Mouse (Mus musculus) liver, embryonic 11.5 days (tissue): ENCODE results near the gene Spata16. TPM values are rescaled to one million over a fixed set of nuclear protein-coding genes. Genes with fewer than 3 reads are reported as not detected.

ENCODE experiments used
- microRNA-seq: library from miRNA; unstranded; fragments of <30 nt; microRNA quantifications from one replicate; pipeline ENCODE4, GENCODE M21; 2017; ENCODE audit warnings: borderline number of aligned reads
- polyA plus RNA-seq: library from polyadenylated mRNA; unstranded; fragments of >200 nt; fragmentation: Nextera tagmentation; extraction: Ambion mirVana; gene quantifications from 2 replicates; pipeline ENCODE4 v1.2.1, GENCODE M21; 2014

Gene Spata16
- polyA plus RNA-seq, 1 experiment from 2014 or later = not detected

Small RNA genes lying within 50 kb of the gene (microRNA-seq; reads per million reads assigned to microRNA genes)
- gene Gm25773 (not detected), gene Gm44464 (not detected)
